Mouse (Mus musculus) embryonic facial prominence, embryonic 14.5 days (tissue): Measurements from ENCODE around the gene Ripor1. TPM values are rescaled to one million over a fixed set of nuclear protein-coding genes. Genes with fewer than 3 reads are reported as not detected.
"Not testable (repeated sequence)": the region's sequence is repeated elsewhere in the genome, so short reads cannot be mapped to it uniquely, and the experiment has no call there.

Experiments used
- ATAC-seq: fragments of 200-750 bp; cut with Nextera tagmentation; 2 replicates; pipeline ENCODE4 v1.8.0; 2017; ENCODE audit warnings: low read depth, moderate number of reproducible peaks, moderate TSS enrichment
- DNase-seq: peaks from one replicate; pipeline ENCODE4 v3.0.0-alpha.2; 2015; ENCODE audit warnings: low spot score
- H3K27ac ChIP-seq: fragments of 300-500 bp; sonication (generic); replicated peaks from 2 replicates; pipeline ENCODE4 v1.5.1; 2014; ENCODE audit warnings: low read depth, mild to moderate bottlenecking, low read length, moderate library complexity
- H3K27me3 ChIP-seq: fragments of 300-500 bp; sonication (generic); replicated peaks from 2 replicates; pipeline ENCODE4 v1.6.1; 2014; ENCODE audit warnings: low read length; ENCODE audit not compliant: control insufficient read depth, insufficient read depth
- H3K36me3 ChIP-seq: fragments of 300-500 bp; sonication (generic); 2 replicates; pipeline ENCODE4 v1.6.1; 2014; ENCODE audit warnings: low read length, mixed read lengths; ENCODE audit not compliant: control insufficient read depth, insufficient read depth
- H3K4me1 ChIP-seq: fragments of 300-500 bp; sonication (generic); 2 replicates; pipeline ENCODE4 v1.6.1; 2014; ENCODE audit warnings: antibody characterized with exemption, low read length; ENCODE audit not compliant: control insufficient read depth, insufficient read depth
- H3K4me2 ChIP-seq: fragments of 300-500 bp; sonication (generic); 2 replicates; pipeline ENCODE4 v1.6.1; 2014; ENCODE audit warnings: low read depth, mild to moderate bottlenecking, low read length, moderate library complexity, mixed read lengths
- H3K4me3 ChIP-seq: fragments of 300-500 bp; sonication (generic); 2 replicates; pipeline ENCODE4 v1.5.1; 2014; ENCODE audit warnings: low read depth, mild to moderate bottlenecking, low read length
- H3K9ac ChIP-seq: fragments of 300-500 bp; sonication (generic); 2 replicates; pipeline ENCODE4 v1.6.1; 2014; ENCODE audit warnings: low read depth, mild to moderate bottlenecking, low read length, moderate library complexity, mixed read lengths
- H3K9me3 ChIP-seq: fragments of 300-500 bp; sonication (generic); 2 replicates; pipeline ENCODE4 v1.6.1; 2016; ENCODE audit warnings: low read length; ENCODE audit not compliant: control insufficient read depth
- WGBS: fragments of 180-500 bp; shearing (Covaris S2); extraction: QIAGEN DNeasy Blood & Tissue Kit; methylation state at CpG from one replicate; pipeline ENCODE4 v1.1.7; 2014; 5-methylcytosine and 5-hydroxymethylcytosine counted together
- polyA plus RNA-seq: library from polyadenylated mRNA; unstranded; fragments of >200 nt; fragmentation: Nextera tagmentation; extraction: Ambion mirVana; gene quantifications from 2 replicates; pipeline ENCODE4 v1.2.1, GENCODE M21; 2014

Ripor1 gene
- polyA plus RNA-seq: 22.4 and 23.6 TPM in 2 replicates

GRCm38 (mm10) chr8:105604804-105605381 lies at the start of gene Ripor1:
TSS of gene Ripor1 (plus strand) at chr8:105605255.
- DNase-seq: peak; percentile 83
- Histone ChIP-seq H3K9ac (peak within 1 kb of the TSS; percentile 86), H3K9me3 (no peaks in the 10 kb centered on the region), H3K4me1 (peaks cover 12% of the 10 kb centered on the region), H3K27ac (peak within 1 kb of the TSS; percentile 88), H3K4me3 (peak within 1 kb of the TSS; percentile 80), H3K36me3 (no peaks in the 10 kb centered on the region), H3K27me3 (no peaks in the 10 kb centered on the region), H3K4me2 (peak within 1 kb of the TSS; percentile 78)
- ATAC-seq: peak; percentile 88
- WGBS: 0% methylated on average over 7 of the region's 42 CpGs

DNA sequence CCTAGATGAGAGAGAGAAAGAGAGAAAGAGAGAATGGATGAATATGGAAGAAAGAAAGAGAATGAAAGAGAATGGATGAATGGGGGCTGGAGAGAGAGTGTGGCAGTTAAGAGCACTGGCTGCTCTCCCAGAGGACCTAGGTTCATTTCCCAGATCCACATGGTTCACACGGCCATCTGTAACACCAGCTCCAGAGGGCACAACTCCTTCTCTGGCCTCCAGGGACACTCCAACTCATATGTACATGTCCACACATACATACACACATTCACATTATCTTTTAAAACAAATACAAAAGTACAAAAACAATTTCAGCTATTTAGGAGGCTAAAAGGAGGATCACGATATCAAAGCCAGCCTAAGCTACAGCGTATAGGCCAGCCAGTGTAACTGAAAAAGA lies 42.2 kb upstream of the Ripor1 start:
- H3K9ac ChIP-seq: no peak overlapping the region
- H3K36me3 ChIP-seq: peaks cover 6% of the 10 kb centered on the region; the same call in 1 of the 2 replicates
- no peak overlapping the region for H3K27ac ChIP-seq
- no peaks in the 10 kb centered on the region for H3K27me3 ChIP-seq
- H3K4me1 ChIP-seq: no peaks in the 10 kb centered on the region; the same call in 1 of the 2 replicates
- H3K9me3 ChIP-seq: no peaks in the 10 kb centered on the region
- DNase-seq: no peak
- no peak overlapping the region for H3K4me2 ChIP-seq
- H3K4me3 ChIP-seq: no peak overlapping the region
- no peak for ATAC-seq
- WGBS: 82% methylated on average over 3 of the region's 3 CpGs

DNA sequence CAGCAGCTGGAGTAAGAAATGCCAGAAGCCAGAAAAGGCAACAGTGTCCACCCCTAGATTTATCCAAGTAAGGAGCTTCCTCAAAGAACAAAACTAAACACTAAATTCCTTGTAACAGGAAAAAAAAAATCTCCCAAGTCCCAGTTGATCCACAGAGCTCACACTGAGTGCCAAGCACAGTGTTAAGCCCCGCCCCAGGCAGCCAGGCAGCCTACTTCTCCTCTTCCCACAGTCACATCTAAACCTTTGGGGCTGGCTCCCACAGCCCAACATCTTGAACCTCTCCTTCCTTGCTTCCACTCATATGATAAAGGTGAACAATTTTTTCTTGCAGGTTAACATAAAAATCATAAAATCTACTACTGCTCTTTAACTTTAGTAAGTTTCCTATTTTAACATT lies 41.2 kb upstream of the Ripor1 start:
- Histone ChIP-seq H3K27ac (no peak overlapping the region), H3K9ac (no peak overlapping the region), H3K4me3 (no peak overlapping the region), H3K9me3 (no peaks in the 10 kb centered on the region), H3K4me2 (no peak overlapping the region), H3K36me3 (no peaks in the 10 kb centered on the region; the same call in 1 of the 2 replicates), H3K27me3 (no peaks in the 10 kb centered on the region), H3K4me1 (no peaks in the 10 kb centered on the region; the same call in 1 of the 2 replicates)
- no peak for DNase-seq
- WGBS: 82% methylated on average over 1 of the region's 1 CpGs
- ATAC-seq: no peak

GRCm38 (mm10) chr8:105564573-105565229 lies 40.4 kb upstream of the Ripor1 start:
- ATAC-seq, H3K36me3 ChIP-seq, H3K4me1 ChIP-seq, DNase-seq, H3K27ac ChIP-seq, H3K9me3 ChIP-seq, H3K27me3 ChIP-seq: not testable (repeated sequence)
- WGBS: 85% methylated on average over 9 of the region's 9 CpGs
- peak overlapping the region; percentile 93 for H3K4me3 ChIP-seq
- peak overlapping the region; percentile 87 for H3K9ac ChIP-seq
- peak overlapping the region; percentile 75 for H3K4me2 ChIP-seq

- Histone ChIP-seq H3K4me1 (no peaks in the 10 kb centered on the region; the same call in 1 of the 2 replicates), H3K9me3 (no peaks in the 10 kb centered on the region), H3K9ac (peak overlapping the region; percentile 87), H3K4me2 (peak overlapping the region; percentile 75), H3K27me3 (no peaks in the 10 kb centered on the region), H3K27ac (peak overlapping the region; percentile 75; the same call in 1 of the 2 replicates), H3K4me3 (peak overlapping the region; percentile 93), H3K36me3 (no peaks in the 10 kb centered on the region)
- DNase-seq: peak; percentile 20
- WGBS: 0% methylated on average over 29 of the region's 31 CpGs
- peak; percentile 68 for ATAC-seq
Observed at GRCm38 (mm10) chr8:105565401-105565881, 39.6 kb upstream of the Ripor1 start.

DNA sequence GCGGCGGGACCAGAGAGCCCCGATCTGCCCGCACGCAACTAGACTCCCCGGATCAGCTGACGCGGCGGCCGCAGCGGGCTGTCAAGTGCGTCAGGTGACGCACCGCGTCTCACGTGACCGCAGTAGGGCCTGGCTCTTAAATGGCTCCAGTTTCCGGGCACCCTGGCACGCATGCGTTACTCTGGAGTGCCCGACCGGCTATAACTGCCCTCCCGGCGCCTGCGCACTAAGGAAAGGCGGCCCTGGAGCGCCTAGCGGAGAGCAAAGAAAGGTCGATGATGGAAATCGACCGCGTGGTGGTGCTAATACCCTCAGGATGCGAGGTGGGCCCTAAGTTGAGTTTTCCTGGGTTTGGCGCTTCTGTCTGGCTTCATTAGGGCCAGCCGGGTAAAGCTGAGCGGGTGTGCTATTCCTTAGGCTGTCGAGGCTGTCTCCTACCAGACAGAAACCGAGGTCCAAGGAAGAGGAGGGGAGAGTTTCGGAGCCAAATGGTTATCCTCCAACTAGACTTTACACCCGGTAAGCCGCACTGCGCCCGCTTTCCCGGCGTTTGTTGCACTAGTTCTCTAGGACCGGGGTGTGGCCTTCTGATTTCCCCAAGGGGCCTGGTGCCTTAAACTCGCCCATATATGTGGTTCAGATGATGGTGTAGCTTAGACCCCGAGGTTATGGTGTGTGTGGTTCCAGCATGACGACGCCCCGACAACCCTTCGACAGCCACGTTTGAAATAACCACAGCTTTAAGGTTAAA lies 38.9 kb upstream of the Ripor1 start, which contains the start of gene Atp6v0d1:
Atp6v0d1 (minus strand) TSS at position 96 of the 751 bp plus-strand sequence.
- H3K4me2 ChIP-seq: peak within 1 kb of the TSS; percentile 75
- DNase-seq (peak; percentile 100), ATAC-seq (peak; percentile 99)
- peak within 1 kb of the TSS; percentile 87 for H3K9ac ChIP-seq
- H3K27me3 ChIP-seq: no peaks in the 10 kb centered on the region
- no peaks in the 10 kb centered on the region for H3K36me3 ChIP-seq
- no peaks in the 10 kb centered on the region; the same call in 1 of the 2 replicates for H3K4me1 ChIP-seq
- H3K9me3 ChIP-seq: no peaks in the 10 kb centered on the region
- 4% methylated on average over 48 of the region's 53 CpGs for WGBS
- H3K27ac ChIP-seq: peak within 1 kb of the TSS; percentile 75; the same call in 1 of the 2 replicates
- H3K4me3 ChIP-seq: peak within 1 kb of the TSS; percentile 93

DNA sequence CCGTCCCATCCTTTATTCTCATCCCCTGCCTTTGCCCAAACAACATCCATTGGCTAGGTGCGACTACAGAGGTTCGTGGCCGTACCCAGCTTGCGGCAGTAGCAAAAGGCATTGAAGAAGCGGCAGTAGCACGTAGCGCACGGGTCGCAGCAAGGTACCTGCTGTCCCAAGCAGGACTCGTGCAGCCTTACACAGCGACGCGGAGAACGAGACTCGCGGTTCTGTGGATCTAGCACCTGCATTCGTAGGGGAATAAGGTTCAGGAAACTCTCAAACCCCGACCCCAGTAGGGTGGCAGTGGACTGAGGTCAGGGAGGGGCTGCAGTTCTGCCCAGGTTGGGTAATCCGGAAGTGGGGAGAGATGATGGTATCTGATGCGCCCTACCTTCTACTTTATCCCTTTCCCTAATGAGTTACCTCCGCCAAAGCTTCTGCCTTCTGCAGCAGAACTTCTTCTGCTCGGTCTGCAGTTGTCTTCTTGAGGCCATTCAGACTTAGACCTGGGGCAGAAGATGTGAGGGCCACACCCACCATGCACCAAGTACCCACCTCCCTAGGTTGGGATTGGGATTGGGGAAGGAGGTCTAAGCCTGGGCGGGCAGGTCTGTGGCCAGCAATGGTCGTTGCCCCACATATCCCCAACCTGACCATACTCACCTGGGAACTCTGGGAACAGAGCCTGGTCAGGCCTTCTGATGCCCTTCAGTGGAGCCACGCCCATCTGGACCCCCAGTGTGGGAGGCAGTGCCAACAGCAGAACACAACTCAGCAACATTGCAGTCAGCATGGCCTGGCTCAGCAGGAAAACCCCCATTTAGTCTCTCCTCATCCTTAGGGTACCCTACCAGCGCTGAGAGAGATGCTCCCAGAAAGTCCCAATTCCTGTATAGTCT lies 38.1 kb upstream of the Ripor1 start:
- WGBS: 34% methylated on average over 27 of the region's 27 CpGs

More for the DNA sequence above, 38.1 kb upstream of the Ripor1 start:
- Histone ChIP-seq H3K4me1 (no peaks in the 10 kb centered on the region; the same call in 1 of the 2 replicates), H3K36me3 (no peaks in the 10 kb centered on the region), H3K27me3 (no peaks in the 10 kb centered on the region), H3K4me3 (peak overlapping the region; percentile 93), H3K4me2 (peak overlapping the region; percentile 75), H3K27ac (no peak overlapping the region), H3K9ac (peak overlapping the region; percentile 87), H3K9me3 (no peaks in the 10 kb centered on the region)
- DNase-seq (peak; percentile 23), ATAC-seq (no peak)
